Mouse (Mus musculus) embryonic facial prominence, embryonic 14.5 days (tissue): ENCODE results near the gene Zkscan8. TPM values are rescaled to one million over a fixed set of nuclear protein-coding genes. Genes with fewer than 3 reads are reported as not detected.

Experiments
- polyA plus RNA-seq: library from polyadenylated mRNA; unstranded; fragments of >200 nt; fragmentation: Nextera tagmentation; extraction: Ambion mirVana; gene quantifications from 2 replicates; pipeline ENCODE4 v1.2.1, GENCODE M21; 2014

Gene Zkscan8
- polyA plus RNA-seq, 1 experiment from 2014 or later, result 8.5 TPM

Other genes with a start within 250 kb of the Zkscan8 start
- gene Gpx5, start 238.4 kb downstream of the Zkscan8 start, polyA plus RNA-seq, result not detected in 2 replicates
- not detected in 2 replicates for gene Gpx6, start 219.0 kb downstream of the Zkscan8 start, polyA plus RNA-seq
- not detected in 2 replicates for gene Olfr1367, start 184.2 kb downstream of the Zkscan8 start, polyA plus RNA-seq
- gene Zscan12, start 168.3 kb downstream of the Zkscan8 start, polyA plus RNA-seq, result 11.1 and 12.7 TPM in 2 replicates
- 62.9 and 70.1 TPM in 2 replicates for gene Zkscan3, start 128.4 kb downstream of the Zkscan8 start, polyA plus RNA-seq
- gene Pgbd1, start 90.1 kb downstream of the Zkscan8 start, polyA plus RNA-seq, result 2.3 and 2.5 TPM in 2 replicates
- 14.1 and 14.9 TPM in 2 replicates for gene Zscan26, start 77.4 kb downstream of the Zkscan8 start, polyA plus RNA-seq
- gene Nkapl, start 62.6 kb downstream of the Zkscan8 start, polyA plus RNA-seq, result 2.7 and 2.9 TPM in 2 replicates
- 3.3 and 3.4 TPM in 2 replicates for gene Zkscan4, start 52.2 kb downstream of the Zkscan8 start, polyA plus RNA-seq
- gene Gm10065, start 51.7 kb downstream of the Zkscan8 start, polyA plus RNA-seq, result not detected in 2 replicates
- gene AK157302, start 35.9 kb downstream of the Zkscan8 start, polyA plus RNA-seq, result 0.11 and 0.79 TPM in 2 replicates
- 5.9 and 6.8 TPM in 2 replicates for gene Gm11273, start 29.7 kb downstream of the Zkscan8 start, polyA plus RNA-seq
- gene Olfr1366, start 11.7 kb upstream of the Zkscan8 start, polyA plus RNA-seq, result 0.14 and 0.28 TPM in 2 replicates
- 0.12 TPM in 1 of 2 replicates, not detected in the other for gene Olfr1535, start 28.8 kb upstream of the Zkscan8 start, polyA plus RNA-seq
- gene Olfr1364, start 50.6 kb upstream of the Zkscan8 start, polyA plus RNA-seq, result not detected in 2 replicates
- not detected in 2 replicates for gene Olfr1362, start 82.9 kb upstream of the Zkscan8 start, polyA plus RNA-seq
- gene Olfr11, start 111.4 kb upstream of the Zkscan8 start, polyA plus RNA-seq, result not detected in 2 replicates
- 0.12 and 0.25 TPM in 2 replicates for gene Olfr1361, start 132.3 kb upstream of the Zkscan8 start, polyA plus RNA-seq
- not detected in 2 replicates for gene Olfr1360, start 146.3 kb upstream of the Zkscan8 start, polyA plus RNA-seq
- 0.31 TPM in 1 of 2 replicates, not detected in the other for gene Olfr1359, start 167.0 kb upstream of the Zkscan8 start, polyA plus RNA-seq
- 1.4 and 1.8 TPM in 2 replicates for gene Hist1h2bl, start 185.0 kb upstream of the Zkscan8 start, polyA plus RNA-seq
- 10.8 and 14.8 TPM in 2 replicates for gene Hist1h2ai, start 185.3 kb upstream of the Zkscan8 start, polyA plus RNA-seq
- gene Hist1h3h, start 186.5 kb upstream of the Zkscan8 start, polyA plus RNA-seq, result 9.5 and 9.6 TPM in 2 replicates
- 2.2 and 2.9 TPM in 2 replicates for gene Hist1h2bm, start 190.9 kb upstream of the Zkscan8 start, polyA plus RNA-seq
- 1.2 TPM in 2 replicates for gene Hist1h4j, start 203.9 kb upstream of the Zkscan8 start, polyA plus RNA-seq
- gene Hist1h4k, start 219.4 kb upstream of the Zkscan8 start, polyA plus RNA-seq, result 3.8 and 6.2 TPM in 2 replicates
- 5.5 and 8.4 TPM in 2 replicates for gene Hist1h2ak, start 222.7 kb upstream of the Zkscan8 start, polyA plus RNA-seq
- gene Hist1h2bn, start 223.0 kb upstream of the Zkscan8 start, polyA plus RNA-seq, result 3.5 and 4.1 TPM in 2 replicates
- 10.0 and 11.8 TPM in 2 replicates for gene Hist1h1b, start 249.5 kb upstream of the Zkscan8 start, polyA plus RNA-seq